Mouse (Mus musculus) ES-E14 (cell line): ENCODE results near the gene Mum1.

Experiments
- CHD2 ChIP-seq: IDR thresholded peaks from 2 replicates; pipeline ENCODE4 v1.6.1; 2014; ENCODE audit warnings: mild to moderate bottlenecking, low read depth, low read length, inconsistent platforms
- HCFC1 ChIP-seq: IDR thresholded peaks from 2 replicates; pipeline ENCODE4 v1.6.1; 2012; ENCODE audit warnings: low read length, inconsistent platforms, borderline replicate concordance; ENCODE audit not compliant: insufficient read depth
- ZC3H11A ChIP-seq: IDR thresholded peaks from 2 replicates; pipeline ENCODE4 v1.6.1; 2012; ENCODE audit warnings: low read depth, mild to moderate bottlenecking, inconsistent platforms, low read length, borderline replicate concordance

DNA sequence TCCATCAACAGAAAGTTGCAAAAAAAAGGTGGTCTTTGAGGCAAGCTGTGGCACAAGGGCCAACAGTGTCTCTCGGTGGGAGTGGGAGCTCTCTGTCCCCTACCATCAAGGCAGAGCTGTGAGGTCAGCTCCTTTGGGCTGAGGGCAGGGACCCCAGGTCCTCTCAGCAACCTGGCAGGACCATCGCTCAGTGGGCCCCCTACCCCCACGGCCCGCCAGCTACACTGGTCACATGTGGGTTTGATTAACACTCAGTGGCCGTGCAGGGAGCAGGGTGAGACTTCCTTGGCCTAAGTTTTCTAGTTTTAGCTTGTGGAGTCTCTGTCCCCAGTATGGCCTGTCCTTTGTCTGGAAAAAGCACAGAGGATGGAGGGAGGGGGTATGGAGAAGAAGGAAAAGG, 45.4 kb upstream of the Mum1 start:
- TF ChIP-seq CHD2 (no peak), HCFC1 (no peak), ZC3H11A (no peak)
